Mouse (Mus musculus): ENCODE measurements around the gene Wrnip1. TPM values are rescaled to one million over a fixed set of nuclear protein-coding genes. Genes with fewer than 3 reads are reported as not detected.

Gene Wrnip1
- polyA plus RNA-seq, 1 experiment from 2014 or later = 7.9 TPM

GRCm38 (mm10) chr13:32839314-32839713, 37.5 kb downstream of the Wrnip1 start:
- Histone ChIP-seq H3K9me3 (ENCODE audit: low read length) (no peaks in the 10 kb centered on the region), H3K4me3 (ENCODE audit: low read depth, low read length) (no peak overlapping the region), H3K9ac (replicated peaks) (no peak overlapping the region), H3K4me1 (ENCODE audit: insufficient read depth) (0 out of 2 replicates have a peak, but pooled peaks cover 3% of the 10 kb centered on the region), H3K4me2 (ENCODE audit: low read depth, low read length) (no peak overlapping the region), H3K27ac (ENCODE audit: low read depth) (no peak overlapping the region), H3K36me3 (replicated peaks; ENCODE audit: insufficient read depth, low read length) (no peaks in the 10 kb centered on the region), H3K27me3 (ENCODE audit: insufficient read depth, low read length) (no peaks in the 10 kb centered on the region)
- DNase-seq (no peak), ATAC-seq (no peak)
- 19% methylated on average over 1 of the region's 1 CpGs for WGBS (ENCODE audit: insufficient replicate concordance)
- TF ChIP-seq EP300 (IDR thresholded peaks at IDR 0.05; ENCODE audit: low read depth) (no peak), CTCF (IDR thresholded peaks at IDR 0.05; ENCODE audit: low read depth) (no peak)

- no peak overlapping the region for H3K4me3 ChIP-seq (ENCODE audit: low read depth, low read length)
- DNase-seq = peak; percentile 2
- TF ChIP-seq EP300 (IDR thresholded peaks at IDR 0.05; ENCODE audit: low read depth) (no peak), CTCF (IDR thresholded peaks at IDR 0.05; ENCODE audit: low read depth) (no peak)
- H3K4me2 ChIP-seq (ENCODE audit: low read depth, low read length) = no peak overlapping the region
- 72% methylated on average over 3 of the region's 3 CpGs for WGBS (ENCODE audit: insufficient replicate concordance)
- H3K9ac ChIP-seq (replicated peaks) = no peak overlapping the region
- H3K36me3 ChIP-seq (replicated peaks; ENCODE audit: insufficient read depth, low read length) = no peaks in the 10 kb centered on the region; the same call in 1 of the 2 replicates
- H3K4me1 ChIP-seq (ENCODE audit: insufficient read depth) = 0 out of 2 replicates have a peak, but pooled peaks cover 3% of the 10 kb centered on the region
- H3K9me3 ChIP-seq (ENCODE audit: low read length) = no peaks in the 10 kb centered on the region
- no peak overlapping the region for H3K27ac ChIP-seq (ENCODE audit: low read depth)
- no peaks in the 10 kb centered on the region for H3K27me3 ChIP-seq (ENCODE audit: insufficient read depth, low read length)
- ATAC-seq = no peak
Observed at GRCm38 (mm10) chr13:32841349-32841748, 39.5 kb downstream of the Wrnip1 start.

- no peaks in the 10 kb centered on the region for H3K9me3 ChIP-seq (ENCODE audit: low read length)
- peaks cover 16% of the 10 kb centered on the region for H3K4me1 ChIP-seq (ENCODE audit: insufficient read depth)
- H3K36me3 ChIP-seq (replicated peaks; ENCODE audit: insufficient read depth, low read length) = no peaks in the 10 kb centered on the region; the same call in 1 of the 2 replicates
- no peak overlapping the region for H3K27ac ChIP-seq (ENCODE audit: low read depth)
- H3K27me3 ChIP-seq (ENCODE audit: insufficient read depth, low read length) = no peaks in the 10 kb centered on the region
- TF ChIP-seq EP300 (IDR thresholded peaks at IDR 0.05; ENCODE audit: low read depth) (no peak), CTCF (IDR thresholded peaks at IDR 0.05; ENCODE audit: low read depth) (no peak)
- H3K4me3 ChIP-seq (ENCODE audit: low read depth, low read length) = no peak overlapping the region
- ATAC-seq (no peak), DNase-seq (no peak)
- no peak overlapping the region for H3K9ac ChIP-seq (replicated peaks)
- no peak overlapping the region for H3K4me2 ChIP-seq (ENCODE audit: low read depth, low read length)
Observed at GRCm38 (mm10) chr13:32846221-32846620, 44.4 kb downstream of the Wrnip1 start.

- Histone ChIP-seq H3K27ac (ENCODE audit: low read depth) (peak overlapping the region; percentile 64), H3K4me2 (ENCODE audit: low read depth, low read length) (peak overlapping the region; percentile 52), H3K9me3 (ENCODE audit: low read length) (no peaks in the 10 kb centered on the region), H3K27me3 (ENCODE audit: insufficient read depth, low read length) (no peaks in the 10 kb centered on the region), H3K36me3 (replicated peaks; ENCODE audit: insufficient read depth, low read length) (no peaks in the 10 kb centered on the region; the same call in 1 of the 2 replicates), H3K4me3 (ENCODE audit: low read depth, low read length) (peak overlapping the region; percentile 29; the same call in 1 of the 2 replicates), H3K4me1 (ENCODE audit: insufficient read depth) (peaks cover 18% of the 10 kb centered on the region), H3K9ac (replicated peaks) (no peak overlapping the region)
- peak; percentile 86 for ATAC-seq
- TF ChIP-seq CTCF (IDR thresholded peaks at IDR 0.05; ENCODE audit: low read depth) (no peak), EP300 (IDR thresholded peaks at IDR 0.05; ENCODE audit: low read depth) (no peak)
- 17% methylated on average over 4 of the region's 4 CpGs for WGBS (ENCODE audit: insufficient replicate concordance)
- no peak for DNase-seq
Observed at GRCm38 (mm10) chr13:32849092-32849491, 47.3 kb downstream of the Wrnip1 start.

GRCm38 (mm10) chr13:32849531-32850123, 47.8 kb downstream of the Wrnip1 start:
- DNase-seq (no peak), ATAC-seq (0 out of 2 replicates have a peak, but pooled peaks have one; percentile 31)
- Histone ChIP-seq H3K36me3 (replicated peaks; ENCODE audit: insufficient read depth, low read length) (no peaks in the 10 kb centered on the region; the same call in 1 of the 2 replicates), H3K4me2 (ENCODE audit: low read depth, low read length) (peak overlapping the region; percentile 52), H3K9ac (replicated peaks) (no peak overlapping the region), H3K4me1 (ENCODE audit: insufficient read depth) (peaks cover 18% of the 10 kb centered on the region), H3K4me3 (ENCODE audit: low read depth, low read length) (peak overlapping the region; percentile 29), H3K27ac (ENCODE audit: low read depth) (peak overlapping the region; percentile 64), H3K9me3 (ENCODE audit: low read length) (no peaks in the 10 kb centered on the region), H3K27me3 (ENCODE audit: insufficient read depth, low read length) (no peaks in the 10 kb centered on the region)
- TF ChIP-seq CTCF (IDR thresholded peaks at IDR 0.05; ENCODE audit: low read depth) (no peak), EP300 (IDR thresholded peaks at IDR 0.05; ENCODE audit: low read depth) (no peak)

GRCm38 (mm10) chr13:32850156-32850555, 48.3 kb downstream of the Wrnip1 start:
- no peak overlapping the region for H3K27ac ChIP-seq (ENCODE audit: low read depth)
- 44% methylated on average over 1 of the region's 1 CpGs for WGBS (ENCODE audit: insufficient replicate concordance)

More at GRCm38 (mm10) chr13:32850156-32850555, 48.3 kb downstream of the Wrnip1 start:
- peak overlapping the region; percentile 29 for H3K4me3 ChIP-seq (ENCODE audit: low read depth, low read length)
- ATAC-seq (no peak), DNase-seq (no peak)
- H3K9me3 ChIP-seq (ENCODE audit: low read length) = no peaks in the 10 kb centered on the region
- H3K4me1 ChIP-seq (ENCODE audit: insufficient read depth) = peaks cover 18% of the 10 kb centered on the region
- H3K27me3 ChIP-seq (ENCODE audit: insufficient read depth, low read length) = no peaks in the 10 kb centered on the region
- no peaks in the 10 kb centered on the region for H3K36me3 ChIP-seq (replicated peaks; ENCODE audit: insufficient read depth, low read length)
- TF ChIP-seq CTCF (IDR thresholded peaks at IDR 0.05; ENCODE audit: low read depth) (no peak), EP300 (IDR thresholded peaks at IDR 0.05; ENCODE audit: low read depth) (no peak)
- H3K9ac ChIP-seq (replicated peaks) = no peak overlapping the region
- H3K4me2 ChIP-seq (ENCODE audit: low read depth, low read length) = peak overlapping the region; percentile 52
